Mouse (Mus musculus) thymus, adult 2 months (tissue): ENCODE data around the gene Vmp1.

Experiments
- CTCF ChIP-seq: fragments of 200-500 bp; IDR thresholded peaks from 2 replicates; pipeline ENCODE4 v1.5.1; 2012; ENCODE audit warnings: mild to moderate bottlenecking, control low read depth, low read length, moderate library complexity, borderline replicate concordance; ENCODE audit not compliant: control insufficient read depth, poor library complexity, insufficient read depth; ENCODE audit errors: extremely low read depth
- POLR2A ChIP-seq: fragments of 200-500 bp; IDR thresholded peaks from 2 replicates; pipeline ENCODE4 v1.6.1; 2012; ENCODE audit warnings: mild to moderate bottlenecking, low read length, control low read depth, moderate library complexity; ENCODE audit not compliant: control insufficient read depth, poor library complexity, insufficient read depth; ENCODE audit errors: extremely low read depth

DNA sequence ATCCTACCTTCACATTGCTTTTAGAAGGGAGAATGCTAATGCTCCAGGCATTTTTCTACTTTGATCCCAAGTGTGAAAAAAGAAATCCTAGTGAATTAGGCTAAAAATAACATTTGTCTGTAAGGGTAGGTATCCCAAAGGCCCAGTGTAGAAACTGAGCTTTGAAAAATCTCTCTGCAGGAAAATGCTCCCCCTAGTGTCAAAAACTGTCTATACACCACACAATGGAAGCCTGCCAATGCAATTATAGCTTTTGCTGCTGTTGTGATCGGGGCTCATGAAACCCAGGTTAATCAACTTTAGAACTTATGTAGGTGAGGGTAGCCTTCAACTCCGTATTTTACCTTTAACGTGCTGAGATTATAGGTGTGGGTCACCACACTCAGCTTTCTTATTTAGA lies 30.2 kb downstream of the Vmp1 start:
- TF ChIP-seq CTCF = no peak
- no peak for TF ChIP-seq POLR2A
